Mouse (Mus musculus): ENCODE results near the gene Net1. TPM values are rescaled to one million over a fixed set of nuclear protein-coding genes. Genes with fewer than 3 reads are reported as not detected.
"Not testable (repeated sequence)": the region's sequence is repeated elsewhere in the genome, so short reads cannot be mapped to it uniquely, and the experiment has no call there.

The Net1 gene
- 10 to 100 TPM; 36.9 to 42.4 TPM for total RNA-seq (2021)
- long read RNA-seq, experiment 1, transcript Net1-202 (10 exons, 3,871 nt): major isoform, 14 of 21 reads
- long read RNA-seq, experiment 1, partial matches to known transcripts: 2 of 21 reads
- long read RNA-seq, experiment 1, other reads (novel, unspliced or antisense): 5 of 21 reads
- long read RNA-seq, experiment 2, transcript Net1-202 (10 exons, 3,871 nt): major isoform, 14 of 21 reads
- long read RNA-seq, experiment 2, partial matches to known transcripts: 5 of 21 reads
- long read RNA-seq, experiment 2, other reads (novel, unspliced or antisense): 2 of 21 reads

GRCm38 (mm10) chr13:3917571-3918311, at the start of gene Net1, which contains the start of gene Tubal3:
Net1 (minus strand) TSS chr13:3918220.
Tubal3 (plus strand) TSS chr13:3918274.
- peak; percentile 83 to 85 for DNase-seq (ENCODE audit: low spot score in 2 of 2)

- no peak for DNase-seq (ENCODE audit: low spot score in 2 of 2)
Measured at GRCm38 (mm10) chr13:3951198-3951914, 33.3 kb upstream of the Net1 start.

GRCm38 (mm10) chr13:3949477-3949876, 31.5 kb upstream of the Net1 start:
- no peak for DNase-seq (ENCODE audit: low spot score in 2 of 2)

- no peak for DNase-seq (ENCODE audit: low spot score in 2 of 2)
Measured at GRCm38 (mm10) chr13:3947267-3947666, 29.2 kb upstream of the Net1 start.

GRCm38 (mm10) chr13:3945249-3945648, 27.2 kb upstream of the Net1 start, which contains the start of gene Ucn3:
Ucn3 (minus strand) TSS chr13:3945349.
- DNase-seq (ENCODE audit: low spot score in 2 of 2): no peak

GRCm38 (mm10) chr13:3944699-3945098, 26.7 kb upstream of the Net1 start:
- no peak for DNase-seq (ENCODE audit: low spot score in 2 of 2)

GRCm38 (mm10) chr13:3926046-3926445, 8.0 kb upstream of the Net1 start:
- DNase-seq (ENCODE audit: low spot score in 2 of 2): no peak

- no peak for DNase-seq (ENCODE audit: low spot score in 2 of 2)
Measured at GRCm38 (mm10) chr13:3925632-3926031, 7.6 kb upstream of the Net1 start.

GRCm38 (mm10) chr13:3924483-3924882, 6.5 kb upstream of the Net1 start:
- no peak for DNase-seq (ENCODE audit: low spot score in 2 of 2)

- no peak for DNase-seq (ENCODE audit: low spot score in 2 of 2)
Measured at GRCm38 (mm10) chr13:3913504-3913903, 4.5 kb downstream of the Net1 start.

- no peak for DNase-seq (ENCODE audit: low spot score in 2 of 2)
Measured at GRCm38 (mm10) chr13:3910356-3910755, 7.7 kb downstream of the Net1 start.

- DNase-seq (ENCODE audit: low spot score in 2 of 2): no peak
Measured at GRCm38 (mm10) chr13:3908262-3908661, 9.8 kb downstream of the Net1 start.

GRCm38 (mm10) chr13:3907151-3907696, 10.8 kb downstream of the Net1 start:
- DNase-seq (ENCODE audit: low spot score in 2 of 2): no peak

- DNase-seq (ENCODE audit: low spot score in 2 of 2): no peak
Measured at GRCm38 (mm10) chr13:3899301-3899700, 18.7 kb downstream of the Net1 start.

GRCm38 (mm10) chr13:3898202-3898601, 19.8 kb downstream of the Net1 start:
- not testable (repeated sequence) for DNase-seq (ENCODE audit: low spot score in 2 of 2)

GRCm38 (mm10) chr13:3896913-3897312, 21.1 kb downstream of the Net1 start:
- peak; percentile 76 to 84 for DNase-seq (ENCODE audit: low spot score in 2 of 2)

GRCm38 (mm10) chr13:3896032-3896431, 22.0 kb downstream of the Net1 start:
- DNase-seq (ENCODE audit: low spot score in 2 of 2): no peak

- DNase-seq (ENCODE audit: low spot score in 2 of 2): no peak
Measured at GRCm38 (mm10) chr13:3895397-3895980, 22.5 kb downstream of the Net1 start.

- DNase-seq (ENCODE audit: low spot score in 2 of 2): no peak
Measured at GRCm38 (mm10) chr13:3894549-3894948, 23.5 kb downstream of the Net1 start.

GRCm38 (mm10) chr13:3893126-3893734, 24.8 kb downstream of the Net1 start:
- peak; percentile 90 to 91 for DNase-seq (ENCODE audit: low spot score in 2 of 2)

GRCm38 (mm10) chr13:3892601-3893000, 25.4 kb downstream of the Net1 start:
- DNase-seq (ENCODE audit: low spot score in 2 of 2): no peak
